ENCODE assay signal across 8 mouse cellular contexts in the genomic region with DNA sequence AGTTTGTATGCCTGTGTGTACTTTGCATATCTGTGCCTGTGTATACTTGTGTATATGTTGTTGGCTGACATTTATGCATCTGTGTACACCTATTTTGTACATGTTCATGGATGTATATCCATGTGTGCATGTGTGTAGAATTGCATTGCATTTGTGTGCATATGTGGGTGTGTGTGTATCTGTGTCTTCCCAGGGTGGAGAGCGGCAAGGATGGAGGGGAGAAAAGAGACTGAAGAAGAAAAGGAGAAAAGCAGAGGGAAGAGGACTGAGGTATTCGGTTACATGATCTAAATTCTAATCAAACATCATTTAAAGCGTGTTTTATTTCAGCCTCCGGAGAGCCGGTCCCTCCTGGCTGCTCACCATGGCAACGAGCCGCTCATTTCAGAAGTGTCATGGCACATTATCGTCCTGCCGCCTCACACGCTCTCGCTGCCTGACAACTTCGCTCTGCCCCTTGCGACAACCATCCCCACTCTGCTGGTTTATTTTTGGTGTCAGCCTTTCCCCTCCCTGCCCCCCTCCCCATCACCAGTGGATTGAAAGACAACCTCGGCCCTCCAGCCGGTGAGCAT. TPM values are rescaled to one million over a fixed set of nuclear protein-coding genes. Genes with fewer than 3 reads are reported as not detected.
DNase-seq lines count a peak whose midpoint lies in the region; ATAC-seq and TF ChIP-seq lines count a peak whose summit lies in the region.

No protein-coding gene starts in this region.

- H3K4me3 ChIP-seq in neural tube, embryonic 15.5 days (replicated peaks) = peak overlapping the region; percentile 8; the same call in 1 of the 2 replicates
- H3K4me3 ChIP-seq in stomach, postnatal 0 days (ENCODE audit: low read depth, low read length) = no peak overlapping the region

- H3K27me3 ChIP-seq in neural tube, embryonic 15.5 days (replicated peaks) = 0 out of 2 replicates have a peak, but pooled peaks cover 4% of the 10 kb centered on the region
- no peaks in the 10 kb centered on the region for H3K27me3 ChIP-seq in stomach, postnatal 0 days (ENCODE audit: control insufficient read depth, insufficient read depth, low read length)

- DNase-seq in cerebellum, adult 11 months = peak; percentile 34
- DNase-seq in cerebellum, adult 9-11 months = no peak
- peak; percentile 59 to 66 for DNase-seq in frontal cortex, postnatal 14 days (ENCODE audit: low spot score in 2 of 2)
- peak; percentile 53 to 63 for DNase-seq in layer of hippocampus, postnatal 36 days
- no peak for DNase-seq in stomach, postnatal 0 days (ENCODE audit: low spot score)

- WGBS in neural tube, embryonic 15.5 days = 7% methylated on average over 15 of the region's 15 CpGs
- WGBS in stomach, postnatal 0 days = 20% methylated on average over 15 of the region's 15 CpGs

- ATAC-seq in neural tube, embryonic 15.5 days (ENCODE audit: low FRiP score) = peak; percentile 51; the same call in 1 of the 2 replicates
- ATAC-seq in megakaryocyte-erythroid progenitor cell, adult 5-6 weeks (replicated peaks; ENCODE audit: low FRiP score, low TSS enrichment, poor library complexity, severe bottlenecking) = no peak
- ATAC-seq in stomach, postnatal 0 days (ENCODE audit: low FRiP score, low TSS enrichment) = no peak
- ATAC-seq in activated CD4-positive, CD25-positive, alpha-beta regulatory T cell, adult 4 months = no peak

- no peak for TF ChIP-seq EP300 in stomach, postnatal 0 days (optimal IDR thresholded peaks at IDR 0.05)

- peak overlapping the region; percentile 64 for H3K27ac ChIP-seq in neural tube, embryonic 15.5 days (replicated peaks)
- no peak overlapping the region for H3K27ac ChIP-seq in stomach, postnatal 0 days (replicated peaks)

- H3K4me1 ChIP-seq in neural tube, embryonic 15.5 days = peaks cover 43% of the 10 kb centered on the region
- peaks cover 3% of the 10 kb centered on the region for H3K4me1 ChIP-seq in stomach, postnatal 0 days (replicated peaks; ENCODE audit: control insufficient read depth, insufficient read depth)

- H3K9ac ChIP-seq in neural tube, embryonic 15.5 days (replicated peaks) = peak overlapping the region; percentile 4; the same call in 1 of the 2 replicates
- H3K9ac ChIP-seq in stomach, postnatal 0 days (ENCODE audit: low read length) = no peak overlapping the region

- peak overlapping the region; percentile 46 for H3K4me2 ChIP-seq in neural tube, embryonic 15.5 days
- H3K4me2 ChIP-seq in stomach, postnatal 0 days (replicated peaks; ENCODE audit: low read depth) = no peak overlapping the region

- no peak for TF ChIP-seq CTCF in stomach, postnatal 0 days (IDR thresholded peaks at IDR 0.05; ENCODE audit: low read depth)

- H3K9me3 ChIP-seq in neural tube, embryonic 15.5 days (replicated peaks) = 0 out of 2 replicates have a peak, but pooled peaks cover 5% of the 10 kb centered on the region
- no peaks in the 10 kb centered on the region for H3K9me3 ChIP-seq in stomach, postnatal 0 days (ENCODE audit: control insufficient read depth, low read length)

- H3K36me3 ChIP-seq in neural tube, embryonic 15.5 days = no peaks in the 10 kb centered on the region
- H3K36me3 ChIP-seq in stomach, postnatal 0 days (ENCODE audit: control insufficient read depth, insufficient read depth, low read length) = no peaks in the 10 kb centered on the region

RNA-seq across cellular contexts. Expression of a gene that starts 58.6 kb away (rescaled TPM):
- 10 to 100 TPM in 1 of 2 experiments, 1 to 10 TPM in 1; 7.9 to 13.3 TPM for total RNA-seq in layer of hippocampus, postnatal 36 days (2021)
- 19.2 and 19.6 TPM in 2 replicates for polyA plus RNA-seq in neural tube, embryonic 15.5 days (2015; fragmentation: Nextera tagmentation; extraction: Ambion mirVana)
- 15.6 and 20.8 TPM in 2 replicates for total RNA-seq in megakaryocyte-erythroid progenitor cell, adult 5-6 weeks (2014; fragmentation: Nextera tagmentation)
- 7.3 and 10.7 TPM in 2 replicates for total RNA-seq in megakaryocyte-erythroid progenitor cell, adult 5-6 weeks (2017)
- 9.0 and 10.3 TPM in 2 replicates for polyA plus RNA-seq in stomach, postnatal 0 days (2015; fragmentation: Nextera tagmentation; extraction: Ambion mirVana)
- polyA plus RNA-seq in activated CD4-positive, CD25-positive, alpha-beta regulatory T cell, adult 4 months (2017; shearing (Covaris generic)) = 1 to 10 TPM; 7.5 to 7.6 TPM

Comparison
In these comparisons a context has a peak if more than half of its experiments do, and no peak if none do; other contexts are left out.
1. DNase-seq: peak in cerebellum, adult 11 months (single experiment), frontal cortex, postnatal 14 days (2 of 2) and layer of hippocampus, postnatal 36 days (2 of 2); none in cerebellum, adult 9-11 months (single experiment) and stomach, postnatal 0 days (single experiment).